ENCODE assay signal across 14 mouse cellular contexts in genomic region chr10:80986754-80987153, GRCm38 (mm10). TPM values are rescaled to one million over a fixed set of nuclear protein-coding genes. Genes with fewer than 3 reads are reported as not detected.
DNase-seq lines count a peak whose midpoint lies in the region; ATAC-seq and TF ChIP-seq lines count a peak whose summit lies in the region.
"Had no signal": no experiment of that assay in that cellular context is flagged by ENCODE, and none has a peak within 500 bp of the region (broad histone marks: within the 10 kb centered on the region; RNA-seq: fewer than 3 reads in every experiment).

No protein-coding gene starts in this region.

- H3K27ac ChIP-seq in kidney, embryonic 16.5 days (ENCODE audit: low read length): no peak overlapping the region
- no peak overlapping the region for H3K27ac ChIP-seq in heart, embryonic 13.5 days (replicated peaks)
- no peak overlapping the region for H3K27ac ChIP-seq in left cerebral cortex, adult 2 months
- H3K27ac ChIP-seq: limb, embryonic 13.5 days had no signal

- no peaks in the 10 kb centered on the region for H3K36me3 ChIP-seq in kidney, embryonic 16.5 days (ENCODE audit: insufficient read depth, low read length)
- no peaks in the 10 kb centered on the region for H3K36me3 ChIP-seq in heart, embryonic 13.5 days
- H3K36me3 ChIP-seq: limb, embryonic 13.5 days had no signal

- intact Hi-C loops in left cerebral cortex, adult 2 months (cut with DNase I): no loop called here

- peaks cover 21% of the 10 kb centered on the region for H3K4me1 ChIP-seq in kidney, embryonic 16.5 days (ENCODE audit: insufficient read depth, low read length)
- H3K4me1 ChIP-seq in heart, embryonic 13.5 days: peaks cover 24% of the 10 kb centered on the region

- H3K9me3 ChIP-seq in kidney, embryonic 16.5 days (ENCODE audit: low read length): no peaks in the 10 kb centered on the region
- no peaks in the 10 kb centered on the region for H3K9me3 ChIP-seq in heart, embryonic 13.5 days
- H3K9me3 ChIP-seq: limb, embryonic 13.5 days had no signal

- H3K27me3 ChIP-seq in kidney, embryonic 16.5 days (ENCODE audit: insufficient read depth, low read length): peaks cover 21% of the 10 kb centered on the region
- H3K27me3 ChIP-seq in heart, embryonic 13.5 days (replicated peaks): peaks cover 41% of the 10 kb centered on the region

- 77% methylated on average over 6 of the region's 6 CpGs for WGBS in kidney, embryonic 16.5 days
- WGBS in heart, embryonic 13.5 days: 49% methylated on average over 6 of the region's 6 CpGs

- H3K9ac ChIP-seq in kidney, embryonic 16.5 days (replicated peaks; ENCODE audit: low read length): no peak overlapping the region
- peak overlapping the region; percentile 14; the same call in 1 of the 2 replicates for H3K9ac ChIP-seq in heart, embryonic 13.5 days
- H3K9ac ChIP-seq: limb, embryonic 13.5 days had no signal

- DNase-seq in kidney, adult 18-20 months: peak; percentile 59
- peak; percentile 79 for DNase-seq in adrenal gland, postnatal 14 days
- DNase-seq in kidney, postnatal 25 days: peak; percentile 72 to 89
- DNase-seq in spleen, postnatal 36 days (ENCODE audit: low spot score in 2 of 2): no peak
- no peak for DNase-seq in left cerebral cortex, adult 11 months (ENCODE audit: low spot score)
- DNase-seq in left cerebral cortex, adult 2 months (ENCODE audit: extremely low spot score in 1 of 2, low spot score in 2 of 2): no peak
- DNase-seq: right cerebral cortex, adult 18-20 months had no signal

- TF ChIP-seq CTCF in left cerebral cortex, adult 2 months (IDR thresholded peaks at IDR 0.05): no peak

- H3K4me3 ChIP-seq in kidney, embryonic 16.5 days (ENCODE audit: low read length): no peak overlapping the region
- no peak overlapping the region for H3K4me3 ChIP-seq in heart, embryonic 13.5 days
- no peak overlapping the region for H3K4me3 ChIP-seq in left cerebral cortex, adult 2 months
- H3K4me3 ChIP-seq: erythroblast, embryonic 14.5 days; limb, embryonic 13.5 days had no signal

- no peak overlapping the region for H3K4me2 ChIP-seq in kidney, embryonic 16.5 days (replicated peaks; ENCODE audit: low read depth, low read length)
- no peak overlapping the region for H3K4me2 ChIP-seq in heart, embryonic 13.5 days
- H3K4me2 ChIP-seq: limb, embryonic 13.5 days had no signal

- ATAC-seq in kidney, embryonic 16.5 days (ENCODE audit: low FRiP score, low TSS enrichment): no peak
- ATAC-seq in heart, embryonic 13.5 days (ENCODE audit: extremely low read depth, insufficient number of reproducible peaks, low FRiP score, low TSS enrichment): no peak

RNA-seq across cellular contexts. Expression of gene Gng7, which starts 28.0 kb away (rescaled TPM):
- polyA plus RNA-seq in kidney, embryonic 16.5 days (2015; fragmentation: Nextera tagmentation; extraction: Ambion mirVana): 6.6 and 6.7 TPM in 2 replicates
- total RNA-seq in adrenal gland, postnatal 14 days (2021): 5.9 and 6.2 TPM in 2 replicates
- polyA plus RNA-seq in heart, embryonic 13.5 days (2015; fragmentation: Nextera tagmentation; extraction: Ambion mirVana): 1.4 TPM in 2 replicates
- total RNA-seq in left cerebral cortex, adult 2 months (2021): 100 to 1,000 TPM in 1 of 2 experiments, 10 to 100 TPM in 1; 66.6 to 111 TPM
- polyA plus RNA-seq: erythroblast, embryonic 14.5 days had no signal

RNA-seq across cellular contexts. Expression of gene Diras1, which starts 38.7 kb away (rescaled TPM):
- polyA plus RNA-seq in kidney, embryonic 16.5 days (2015; fragmentation: Nextera tagmentation; extraction: Ambion mirVana): 0.11 and 0.41 TPM in 2 replicates
- 2.1 and 2.3 TPM in 2 replicates for total RNA-seq in adrenal gland, postnatal 14 days (2021)
- 0.06 and 0.07 TPM in 2 replicates for polyA plus RNA-seq in heart, embryonic 13.5 days (2015; fragmentation: Nextera tagmentation; extraction: Ambion mirVana)
- 100 to 1,000 TPM; 100 to 116 TPM for total RNA-seq in left cerebral cortex, adult 2 months (2021)
- total RNA-seq: CH12.LX; common myeloid progenitor, adult 5-6 weeks; megakaryocyte, adult 5-6 weeks had no signal
- polyA plus RNA-seq: erythroblast, embryonic 14.5 days had no signal

RNA-seq across cellular contexts. Expression of gene Slc39a3, which starts 50.5 kb away (rescaled TPM):
- polyA plus RNA-seq in kidney, embryonic 16.5 days (2015; fragmentation: Nextera tagmentation; extraction: Ambion mirVana): 19.6 and 19.9 TPM in 2 replicates
- 30.3 and 30.5 TPM in 2 replicates for total RNA-seq in adrenal gland, postnatal 14 days (2021)
- 8.0 and 8.2 TPM in 2 replicates for polyA plus RNA-seq in heart, embryonic 13.5 days (2015; fragmentation: Nextera tagmentation; extraction: Ambion mirVana)
- total RNA-seq in left cerebral cortex, adult 2 months (2021): 10 to 100 TPM; 61.3 to 62.5 TPM

RNA-seq across cellular contexts. Expression of gene Gadd45b, which starts 56.9 kb away (rescaled TPM):
- polyA plus RNA-seq in kidney, embryonic 16.5 days (2015; fragmentation: Nextera tagmentation; extraction: Ambion mirVana): 22.3 and 24.1 TPM in 2 replicates
- total RNA-seq in adrenal gland, postnatal 14 days (2021): 29.8 and 91.3 TPM in 2 replicates
- 29.2 and 33.9 TPM in 2 replicates for polyA plus RNA-seq in heart, embryonic 13.5 days (2015; fragmentation: Nextera tagmentation; extraction: Ambion mirVana)
- total RNA-seq in left cerebral cortex, adult 2 months (2021): 10 to 100 TPM; 24.0 to 36.0 TPM

Comparison
In these comparisons a context has a peak if more than half of its experiments do, and no peak if none do; other contexts are left out.
1. DNase-seq: peak in kidney, adult 18-20 months (single experiment), adrenal gland, postnatal 14 days (single experiment) and kidney, postnatal 25 days (2 of 2); none in spleen, postnatal 36 days (0 of 2), left cerebral cortex, adult 11 months (single experiment) and left cerebral cortex, adult 2 months (0 of 2).
2. RNA of gene Diras1, which starts 38.7 kb away (total RNA-seq): 100 to 116 TPM in left cerebral cortex, adult 2 months; 2.1 to 2.3 TPM in adrenal gland, postnatal 14 days; every median in the first group is over 10 times any median in the second.